In the genomic region with DNA sequence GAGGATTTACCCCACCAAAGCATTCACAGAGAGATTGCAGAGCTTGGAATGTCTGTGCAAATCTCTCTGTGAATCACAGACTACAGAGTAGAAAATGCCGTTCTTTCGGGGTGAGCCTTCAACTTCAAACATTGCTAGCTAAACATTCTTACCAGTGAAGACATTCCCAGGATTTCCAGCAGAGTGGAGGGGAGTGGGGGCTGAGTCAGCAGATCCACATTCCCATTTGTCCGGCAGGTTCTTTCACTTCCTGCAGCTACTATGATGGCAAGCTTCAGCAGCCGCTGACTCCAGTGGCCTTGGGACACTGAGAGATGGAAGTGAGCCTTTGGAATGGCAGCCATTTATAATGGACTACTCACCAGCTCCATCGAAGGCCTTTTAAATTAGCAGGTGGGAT, we compare ENCODE assay signal across 24 mouse cellular contexts. TPM values are rescaled to one million over a fixed set of nuclear protein-coding genes. Genes with fewer than 3 reads are reported as not detected.
A peak's percentile ranks its signal among the peaks of the same experiment; 100 is the strongest.
DNase-seq lines count a peak whose midpoint lies in the region; ATAC-seq and TF ChIP-seq lines count a peak whose summit lies in the region.
"Had no signal": no experiment of that assay in that cellular context is flagged by ENCODE, and none has a peak within 500 bp of the region (broad histone marks: within the 10 kb centered on the region; RNA-seq: fewer than 3 reads in every experiment).

No protein-coding gene starts in this region.

- no peak for ATAC-seq in kidney, embryonic 14.5 days (ENCODE audit: low FRiP score, low TSS enrichment)
- ATAC-seq: CD4-positive, CD25-positive, alpha-beta regulatory T cell, adult 4 months; forebrain, embryonic 14.5 days; forebrain, embryonic 16.5 days had no signal

- H3K36me3 ChIP-seq in ES-E14 (ENCODE audit: control insufficient read depth, insufficient read depth, low read length, poor library complexity, severe bottlenecking), result no peaks in the 10 kb centered on the region
- no peaks in the 10 kb centered on the region for H3K36me3 ChIP-seq in kidney, embryonic 14.5 days (ENCODE audit: control insufficient read depth, insufficient read depth, low read length)
- H3K36me3 ChIP-seq: embryonic facial prominence, embryonic 13.5 days; embryonic facial prominence, embryonic 15.5 days; forebrain, embryonic 10.5 days; forebrain, embryonic 12.5 days had no signal

- 75% methylated on average over 5 of the region's 5 CpGs for WGBS in kidney, embryonic 14.5 days

- in situ Hi-C loops in ES-E14 (cut with MboI; ENCODE audit: low sequenced_read_pairs in 2 of 2, unreplicated experiment in 2 of 2), result no loop called here

- no peak overlapping the region for H3K9ac ChIP-seq in ES-E14 (ENCODE audit: insufficient read depth, low read depth, low read length, poor library complexity, severe bottlenecking)
- H3K9ac ChIP-seq in kidney, embryonic 14.5 days (ENCODE audit: low read depth, low read length), result no peak overlapping the region
- H3K9ac ChIP-seq: embryonic facial prominence, embryonic 13.5 days; embryonic facial prominence, embryonic 15.5 days; forebrain, embryonic 12.5 days had no signal

- no peaks in the 10 kb centered on the region for H3K9me3 ChIP-seq in ES-E14 (ENCODE audit: control insufficient read depth, insufficient read depth, low read depth, low read length)
- no peaks in the 10 kb centered on the region for H3K9me3 ChIP-seq in kidney, embryonic 14.5 days (ENCODE audit: control insufficient read depth, low read length)
- H3K9me3 ChIP-seq: embryonic facial prominence, embryonic 13.5 days; embryonic facial prominence, embryonic 15.5 days; forebrain, embryonic 10.5 days; forebrain, embryonic 12.5 days had no signal

- DNase-seq in adrenal gland, adult (ENCODE audit: inconsistent age in 2 of 2, low spot score in 1 of 2), result peak; percentile 27 to 66
- DNase-seq in adrenal gland, adult 18-20 months (ENCODE audit: low spot score in 2 of 2), result no peak
- peak; percentile 18 for DNase-seq in adrenal gland, postnatal 14 days
- no peak for DNase-seq in adrenal gland, postnatal 25 days
- no peak for DNase-seq in ES-E14 (ENCODE audit: low read depth, low spot score)
- DNase-seq: adrenal gland, adult 8-10 months; B cell, adult 2 months; cerebellum, adult 11 months; cerebellum, adult 18-20 months; cerebellum, adult 8-10 months; cerebellum, adult 9-11 months; cerebellum, postnatal 14 days; cerebellum, postnatal 36 days; embryo, embryonic 11 days had no signal

- H3K27me3 ChIP-seq in kidney, embryonic 14.5 days (ENCODE audit: control insufficient read depth, insufficient read depth, low read length), result no peaks in the 10 kb centered on the region
- H3K27me3 ChIP-seq: CH12.LX; embryonic facial prominence, embryonic 13.5 days; embryonic facial prominence, embryonic 15.5 days; forebrain, embryonic 12.5 days had no signal

- no peaks in the 10 kb centered on the region for H3K4me1 ChIP-seq in ES-E14 (ENCODE audit: control insufficient read depth in 2 of 2, insufficient read depth in 2 of 2, low read length in 2 of 2, poor library complexity in 1 of 2)
- no peaks in the 10 kb centered on the region for H3K4me1 ChIP-seq in kidney, embryonic 14.5 days (ENCODE audit: control insufficient read depth, insufficient read depth, low read length)
- H3K4me1 ChIP-seq: embryonic facial prominence, embryonic 13.5 days; embryonic facial prominence, embryonic 15.5 days; forebrain, embryonic 12.5 days had no signal

- H3K4me2 ChIP-seq in kidney, embryonic 14.5 days (replicated peaks; ENCODE audit: low read depth, low read length), result no peak overlapping the region
- H3K4me2 ChIP-seq: embryonic facial prominence, embryonic 13.5 days; embryonic facial prominence, embryonic 15.5 days; forebrain, embryonic 12.5 days had no signal

- no peak overlapping the region for H3K27ac ChIP-seq in ES-E14 (ENCODE audit: insufficient read depth, low read depth, low read length, poor library complexity, severe bottlenecking)
- no peak overlapping the region for H3K27ac ChIP-seq in kidney, embryonic 14.5 days (ENCODE audit: low read depth, low read length)
- H3K27ac ChIP-seq: embryonic facial prominence, embryonic 13.5 days; embryonic facial prominence, embryonic 15.5 days; forebrain, embryonic 10.5 days; forebrain, embryonic 12.5 days had no signal

- H3K4me3 ChIP-seq in ES-E14 (ENCODE audit: insufficient read depth in 1 of 2, low read depth in 1 of 2, low read length in 2 of 2, poor library complexity in 1 of 2, severe bottlenecking in 1 of 2), result no peak overlapping the region
- no peak overlapping the region for H3K4me3 ChIP-seq in kidney, embryonic 14.5 days (ENCODE audit: low read length)
- H3K4me3 ChIP-seq: embryonic facial prominence, embryonic 13.5 days; embryonic facial prominence, embryonic 15.5 days; erythroblast, embryonic 14.5 days; forebrain, embryonic 10.5 days; forebrain, embryonic 12.5 days had no signal

TF ChIP-seq in ES-E14, 5 proteins besides CTCF, POLR2A, EP300 and RAD21:
- 0 out of 2 replicates have a peak, but pooled peaks have one; percentile 63 for TF ChIP-seq MAFK (IDR thresholded peaks at IDR 0.05; ENCODE audit: insufficient read depth, low read depth, low read length)
- no peak for TF ChIP-seq ZC3H11A (IDR thresholded peaks at IDR 0.05; ENCODE audit: borderline replicate concordance, low read depth, low read length)
- no peak for TF ChIP-seq HCFC1 (IDR thresholded peaks at IDR 0.05; ENCODE audit: borderline replicate concordance, insufficient read depth, low read length)
- no peak for TF ChIP-seq CHD2 (IDR thresholded peaks at IDR 0.05; ENCODE audit: low read depth, low read length)
- no peak for TF ChIP-seq ZNF384 (IDR thresholded peaks at IDR 0.05; ENCODE audit: low read depth, low read length)

RNA-seq across cellular contexts. Expression of gene Chst14, which starts 30.2 kb away (rescaled TPM):
- total RNA-seq in adrenal gland, adult 18-20 months (2021), result 1 to 10 TPM; 7.3 to 9.0 TPM
- 10.1 and 13.3 TPM in 2 replicates for total RNA-seq in adrenal gland, postnatal 14 days (2021)
- 12.6 and 19.1 TPM in 2 replicates for total RNA-seq in adrenal gland, postnatal 25 days (2021)
- total RNA-seq in ES-E14 (2012; rRNA removed), result 6.1 and 8.3 TPM in 2 replicates
- polyA plus RNA-seq in kidney, embryonic 14.5 days (2014; fragmentation: Nextera tagmentation; extraction: Ambion mirVana), result 27.1 and 31.8 TPM in 2 replicates

RNA-seq across cellular contexts. Expression of gene Bahd1, which starts 56.3 kb away (rescaled TPM):
- 10 to 100 TPM; 37.4 to 39.4 TPM for total RNA-seq in adrenal gland, adult 18-20 months (2021)
- 32.3 and 33.7 TPM in 2 replicates for total RNA-seq in adrenal gland, postnatal 14 days (2021)
- total RNA-seq in adrenal gland, postnatal 25 days (2021), result 42.6 and 54.4 TPM in 2 replicates
- total RNA-seq in ES-E14 (2012; rRNA removed), result 6.0 and 7.7 TPM in 2 replicates
- 1.2 and 2.3 TPM in 2 replicates for polyA plus RNA-seq in kidney, embryonic 14.5 days (2014; fragmentation: Nextera tagmentation; extraction: Ambion mirVana)

Comparison
In these comparisons a context has a peak if more than half of its experiments do, and no peak if none do; other contexts are left out.
1. DNase-seq: peak in adrenal gland, adult (2 of 2) and adrenal gland, postnatal 14 days (single experiment); none in adrenal gland, adult 18-20 months (0 of 2), adrenal gland, postnatal 25 days (single experiment) and ES-E14 (single experiment).